Mouse (Mus musculus) kidney, adult 2 months (tissue): ENCODE results near the gene Gm9639.
"Not testable (repeated sequence)": the region's sequence is repeated elsewhere in the genome, so short reads cannot be mapped to it uniquely, and the experiment has no call there.

ENCODE experiments used
- CTCF ChIP-seq: fragments of 200-500 bp; conservative IDR thresholded peaks from 2 replicates; pipeline ENCODE4 v1.5.1; 2011; ENCODE audit warnings: low read depth, mild to moderate bottlenecking, control low read depth, low read length, moderate library complexity, mixed read lengths; ENCODE audit not compliant: insufficient read depth, insufficient read length
- POLR2A ChIP-seq: fragments of 200-500 bp; IDR thresholded peaks from one replicate; pipeline ENCODE4 v1.6.1; 2011; ENCODE audit warnings: low read depth, low read length, control low read depth

- TF ChIP-seq POLR2A, CTCF: not testable (repeated sequence)
Observed at GRCm38 (mm10) chr10:77783396-77783795, 11.5 kb downstream of the Gm9639 start.
